Mouse (Mus musculus): ENCODE data around the gene Fndc10. TPM values are rescaled to one million over a fixed set of nuclear protein-coding genes. Genes with fewer than 3 reads are reported as not detected.

Gene Fndc10
- polyA plus RNA-seq, 1 experiment from 2014 or later: 2.4 TPM

GRCm38 (mm10) chr4:155703425-155703929, 9.3 kb downstream of the Fndc10 start:
- Histone ChIP-seq H3K4me2 (ENCODE audit: low read length) (no peak overlapping the region), H3K4me3 (ENCODE audit: control insufficient read depth in 1 of 2, insufficient read depth in 1 of 2, low read depth in 1 of 2, low read length in 2 of 2) (no peak overlapping the region), H3K9me3 (ENCODE audit: control insufficient read depth, low read length) (no peaks in the 10 kb centered on the region), H3K27ac (replicated peaks in 1 of 2; ENCODE audit: control insufficient read depth in 1 of 2, insufficient read depth in 1 of 2, low read depth in 2 of 2, low read length in 2 of 2) (no peak overlapping the region), H3K4me1 (ENCODE audit: control insufficient read depth in 2 of 2, insufficient read depth in 2 of 2, low read length in 2 of 2) (peaks cover 5 to 18% of the 10 kb centered on the region in 2 experiments; a peak in 3 of 4 replicates), H3K9ac (ENCODE audit: low read length) (no peak overlapping the region), H3K36me3 (ENCODE audit: control insufficient read depth, insufficient read depth, low read length) (peaks cover 7% of the 10 kb centered on the region; the same call in 1 of the 2 replicates), H3K27me3 (ENCODE audit: control insufficient read depth, insufficient read depth, low read length) (no peaks in the 10 kb centered on the region)
- ATAC-seq (ENCODE audit: insufficient number of reproducible peaks, insufficient read depth, low FRiP score, low read depth): no peak
- 94% methylated on average over 4 of the region's 4 CpGs for WGBS

- Histone ChIP-seq H3K4me1 (ENCODE audit: control insufficient read depth in 2 of 2, insufficient read depth in 2 of 2, low read length in 2 of 2) (peaks cover 5 to 22% of the 10 kb centered on the region in 2 experiments), H3K4me3 (ENCODE audit: control insufficient read depth in 1 of 2, insufficient read depth in 1 of 2, low read depth in 1 of 2, low read length in 2 of 2) (peak within 1 kb of the TSS; percentile 61 to 84), H3K36me3 (ENCODE audit: control insufficient read depth, insufficient read depth, low read length) (peaks cover 7% of the 10 kb centered on the region; the same call in 1 of the 2 replicates), H3K4me2 (ENCODE audit: low read length) (peak within 1 kb of the TSS; percentile 76), H3K27ac (replicated peaks in 1 of 2; ENCODE audit: control insufficient read depth in 1 of 2, insufficient read depth in 1 of 2, low read depth in 2 of 2, low read length in 2 of 2) (peak within 1 kb of the TSS; percentile 91 to 95), H3K9ac (ENCODE audit: low read length) (peak within 1 kb of the TSS; percentile 87), H3K9me3 (ENCODE audit: control insufficient read depth, low read length) (no peaks in the 10 kb centered on the region), H3K27me3 (ENCODE audit: control insufficient read depth, insufficient read depth, low read length) (no peaks in the 10 kb centered on the region)
- peak; percentile 93 for ATAC-seq (ENCODE audit: insufficient number of reproducible peaks, insufficient read depth, low FRiP score, low read depth)
- under 1% methylated on average over 82 of the region's 83 CpGs for WGBS
Measured at GRCm38 (mm10) chr4:155704721-155705591, 10.8 kb downstream of the Fndc10 start, which contains the start of gene Ssu72. Gene Ssu72 (plus strand): TSS chr4:155704800.

- Histone ChIP-seq H3K27me3 (ENCODE audit: control insufficient read depth, insufficient read depth, low read length) (no peaks in the 10 kb centered on the region), H3K4me3 (ENCODE audit: control insufficient read depth in 1 of 2, insufficient read depth in 1 of 2, low read depth in 1 of 2, low read length in 2 of 2) (peak overlapping the region; percentile 61 to 84), H3K4me1 (ENCODE audit: control insufficient read depth in 2 of 2, insufficient read depth in 2 of 2, low read length in 2 of 2) (peaks cover 5 to 22% of the 10 kb centered on the region in 2 experiments), H3K9ac (ENCODE audit: low read length) (peak overlapping the region; percentile 87), H3K4me2 (ENCODE audit: low read length) (peak overlapping the region; percentile 76), H3K36me3 (ENCODE audit: control insufficient read depth, insufficient read depth, low read length) (peaks cover 7% of the 10 kb centered on the region; the same call in 1 of the 2 replicates), H3K27ac (replicated peaks in 1 of 2; ENCODE audit: control insufficient read depth in 1 of 2, insufficient read depth in 1 of 2, low read depth in 2 of 2, low read length in 2 of 2) (peak overlapping the region; percentile 81 to 95), H3K9me3 (ENCODE audit: control insufficient read depth, low read length) (no peaks in the 10 kb centered on the region)
- ATAC-seq (ENCODE audit: insufficient number of reproducible peaks, insufficient read depth, low FRiP score, low read depth): no peak
- under 1% methylated on average over 19 of the region's 19 CpGs for WGBS
Measured at GRCm38 (mm10) chr4:155705592-155705929, 11.4 kb downstream of the Fndc10 start.

- no peak overlapping the region for H3K4me2 ChIP-seq (ENCODE audit: low read length)
- peaks cover 7% of the 10 kb centered on the region; the same call in 1 of the 2 replicates for H3K36me3 ChIP-seq (ENCODE audit: control insufficient read depth, insufficient read depth, low read length)
- no peak overlapping the region for H3K27ac ChIP-seq (replicated peaks in 1 of 2; ENCODE audit: control insufficient read depth in 1 of 2, insufficient read depth in 1 of 2, low read depth in 2 of 2, low read length in 2 of 2)
Measured at GRCm38 (mm10) chr4:155708582-155708981, 14.4 kb downstream of the Fndc10 start.

GRCm38 (mm10) chr4:155708988-155709387, 14.8 kb downstream of the Fndc10 start:
- Histone ChIP-seq H3K27ac (replicated peaks in 1 of 2; ENCODE audit: control insufficient read depth in 1 of 2, insufficient read depth in 1 of 2, low read depth in 2 of 2, low read length in 2 of 2) (no peak overlapping the region), H3K9me3 (ENCODE audit: control insufficient read depth, low read length) (no peaks in the 10 kb centered on the region), H3K4me1 (ENCODE audit: control insufficient read depth in 2 of 2, insufficient read depth in 2 of 2, low read length in 2 of 2) (peaks cover 5 to 22% of the 10 kb centered on the region in 2 experiments), H3K27me3 (ENCODE audit: control insufficient read depth, insufficient read depth, low read length) (no peaks in the 10 kb centered on the region), H3K9ac (ENCODE audit: low read length) (no peak overlapping the region), H3K4me2 (ENCODE audit: low read length) (no peak overlapping the region), H3K36me3 (ENCODE audit: control insufficient read depth, insufficient read depth, low read length) (peaks cover 7% of the 10 kb centered on the region; the same call in 1 of the 2 replicates), H3K4me3 (ENCODE audit: control insufficient read depth in 1 of 2, insufficient read depth in 1 of 2, low read depth in 1 of 2, low read length in 2 of 2) (no peak overlapping the region)
- no peak for ATAC-seq (ENCODE audit: insufficient number of reproducible peaks, insufficient read depth, low FRiP score, low read depth)

More at GRCm38 (mm10) chr4:155708582-155708981, 14.4 kb downstream of the Fndc10 start:
- Histone ChIP-seq H3K9me3 (ENCODE audit: control insufficient read depth, low read length) (no peaks in the 10 kb centered on the region), H3K4me3 (ENCODE audit: control insufficient read depth in 1 of 2, insufficient read depth in 1 of 2, low read depth in 1 of 2, low read length in 2 of 2) (no peak overlapping the region), H3K4me1 (ENCODE audit: control insufficient read depth in 2 of 2, insufficient read depth in 2 of 2, low read length in 2 of 2) (peaks cover 5 to 22% of the 10 kb centered on the region in 2 experiments), H3K27me3 (ENCODE audit: control insufficient read depth, insufficient read depth, low read length) (no peaks in the 10 kb centered on the region), H3K9ac (ENCODE audit: low read length) (no peak overlapping the region)
- 75% methylated on average over 2 of the region's 2 CpGs for WGBS
- no peak for ATAC-seq (ENCODE audit: insufficient number of reproducible peaks, insufficient read depth, low FRiP score, low read depth)

- H3K9me3 ChIP-seq (ENCODE audit: control insufficient read depth, low read length): no peaks in the 10 kb centered on the region
- H3K9ac ChIP-seq (ENCODE audit: low read length): no peak overlapping the region
- WGBS: 54% methylated on average over 6 of the region's 6 CpGs
- ATAC-seq (ENCODE audit: insufficient number of reproducible peaks, insufficient read depth, low FRiP score, low read depth): no peak
- no peak overlapping the region for H3K4me3 ChIP-seq (ENCODE audit: control insufficient read depth in 1 of 2, insufficient read depth in 1 of 2, low read depth in 1 of 2, low read length in 2 of 2)
- H3K4me2 ChIP-seq (ENCODE audit: low read length): no peak overlapping the region
- H3K36me3 ChIP-seq (ENCODE audit: control insufficient read depth, insufficient read depth, low read length): peaks cover 18% of the 10 kb centered on the region
- H3K27ac ChIP-seq (replicated peaks in 1 of 2; ENCODE audit: control insufficient read depth in 1 of 2, insufficient read depth in 1 of 2, low read depth in 2 of 2, low read length in 2 of 2): peak overlapping the region; percentile 10 to 56; a peak in 2 of 4 replicates
- no peaks in the 10 kb centered on the region for H3K27me3 ChIP-seq (ENCODE audit: control insufficient read depth, insufficient read depth, low read length)
- peaks cover 2 to 19% of the 10 kb centered on the region in 2 experiments; a peak in 3 of 4 replicates for H3K4me1 ChIP-seq (ENCODE audit: control insufficient read depth in 2 of 2, insufficient read depth in 2 of 2, low read length in 2 of 2)
Measured at GRCm38 (mm10) chr4:155710521-155711252, 16.5 kb downstream of the Fndc10 start.

- WGBS: 73% methylated on average over 4 of the region's 4 CpGs
- no peak for ATAC-seq (ENCODE audit: insufficient number of reproducible peaks, insufficient read depth, low FRiP score, low read depth)
- H3K4me1 ChIP-seq (ENCODE audit: control insufficient read depth in 2 of 2, insufficient read depth in 2 of 2, low read length in 2 of 2): no peaks in the 10 kb centered on the region
Measured at GRCm38 (mm10) chr4:155721668-155722083, 27.5 kb downstream of the Fndc10 start.

More at GRCm38 (mm10) chr4:155721668-155722083, 27.5 kb downstream of the Fndc10 start:
- H3K4me3 ChIP-seq (ENCODE audit: control insufficient read depth in 1 of 2, insufficient read depth in 1 of 2, low read depth in 1 of 2, low read length in 2 of 2): no peak overlapping the region
- no peak overlapping the region for H3K4me2 ChIP-seq (ENCODE audit: low read length)
- H3K27me3 ChIP-seq (ENCODE audit: control insufficient read depth, insufficient read depth, low read length): no peaks in the 10 kb centered on the region
- H3K27ac ChIP-seq (replicated peaks in 1 of 2; ENCODE audit: control insufficient read depth in 1 of 2, insufficient read depth in 1 of 2, low read depth in 2 of 2, low read length in 2 of 2): no peak overlapping the region
- H3K9me3 ChIP-seq (ENCODE audit: control insufficient read depth, low read length): no peaks in the 10 kb centered on the region
- H3K36me3 ChIP-seq (ENCODE audit: control insufficient read depth, insufficient read depth, low read length): peaks cover 34% of the 10 kb centered on the region
- no peak overlapping the region for H3K9ac ChIP-seq (ENCODE audit: low read length)

Data from heart, embryonic 14.5 days (tissue).